Mouse (Mus musculus): ENCODE data around the gene Slc2a9. TPM values are rescaled to one million over a fixed set of nuclear protein-coding genes. Genes with fewer than 3 reads are reported as not detected.

Gene Slc2a9
- total and polyA plus RNA-seq, 3 experiments: 0.50 to 4.2 (median 3.5) TPM

GRCm38 (mm10) chr5:38418799-38419198, 84.1 kb downstream of the Slc2a9 start:
- TF ChIP-seq POLR2AphosphoS5 (IDR thresholded peaks at IDR 0.05; ENCODE audit: insufficient replicate concordance, low read depth, low read length): no peak
- TF ChIP-seq GATA2 (IDR thresholded peaks at IDR 0.05; ENCODE audit: borderline replicate concordance, low read depth, low read length): no peak
- TF ChIP-seq GATA1 (IDR thresholded peaks at IDR 0.05; ENCODE audit: borderline replicate concordance, low read length): no peak
- TF ChIP-seq TAL1 (conservative IDR thresholded peaks at IDR 0.05; ENCODE audit: low read depth, low read length): no peak
- no peak for TF ChIP-seq CTCF (IDR thresholded peaks at IDR 0.05; ENCODE audit: low read depth, low read length)
- H3K36me3 ChIP-seq (replicated peaks): no peaks in the 10 kb centered on the region
- ATAC-seq (ENCODE audit: extremely low read depth, insufficient number of reproducible peaks, low FRiP score, poor library complexity, severe bottlenecking): no peak
- no peaks in the 10 kb centered on the region for H3K27me3 ChIP-seq (ENCODE audit: insufficient read depth, low read length)
- no peaks in the 10 kb centered on the region for H3K9me3 ChIP-seq (replicated peaks)
- no peaks in the 10 kb centered on the region for H3K4me1 ChIP-seq (ENCODE audit: insufficient read depth, low read depth, low read length)
- H3K4me3 ChIP-seq (ENCODE audit: low read depth, low read length): no peak overlapping the region
- DNase-seq (ENCODE audit: low spot score): no peak

- no peak overlapping the region for H3K4me3 ChIP-seq (ENCODE audit: low read depth, low read length)
- H3K36me3 ChIP-seq (replicated peaks): no peaks in the 10 kb centered on the region
- DNase-seq (ENCODE audit: low spot score) (no peak), ATAC-seq (ENCODE audit: extremely low read depth, insufficient number of reproducible peaks, low FRiP score, poor library complexity, severe bottlenecking) (no peak)
- TF ChIP-seq POLR2AphosphoS5 (IDR thresholded peaks at IDR 0.05; ENCODE audit: insufficient replicate concordance, low read depth, low read length) (no peak), TAL1 (conservative IDR thresholded peaks at IDR 0.05; ENCODE audit: low read depth, low read length) (no peak), GATA1 (IDR thresholded peaks at IDR 0.05; ENCODE audit: borderline replicate concordance, low read length) (no peak), GATA2 (IDR thresholded peaks at IDR 0.05; ENCODE audit: borderline replicate concordance, low read depth, low read length) (no peak), CTCF (IDR thresholded peaks at IDR 0.05; ENCODE audit: low read depth, low read length) (no peak)
- H3K27me3 ChIP-seq (ENCODE audit: insufficient read depth, low read length): peaks cover 4% of the 10 kb centered on the region; the same call in 1 of the 2 replicates
- no peaks in the 10 kb centered on the region for H3K4me1 ChIP-seq (ENCODE audit: insufficient read depth, low read depth, low read length)
- no peaks in the 10 kb centered on the region for H3K9me3 ChIP-seq (replicated peaks)
These were observed 99.3 kb downstream of the Slc2a9 start for GRCm38 (mm10) chr5:38403612-38404011.

GRCm38 (mm10) chr5:38402288-38402687, 100.7 kb downstream of the Slc2a9 start:
- DNase-seq (ENCODE audit: low spot score) (no peak), ATAC-seq (ENCODE audit: extremely low read depth, insufficient number of reproducible peaks, low FRiP score, poor library complexity, severe bottlenecking) (no peak; the same call in 1 of the 2 replicates)
- Histone ChIP-seq H3K27me3 (ENCODE audit: insufficient read depth, low read length) (peaks cover 4% of the 10 kb centered on the region; the same call in 1 of the 2 replicates), H3K36me3 (replicated peaks) (no peaks in the 10 kb centered on the region), H3K4me1 (ENCODE audit: insufficient read depth, low read depth, low read length) (no peaks in the 10 kb centered on the region), H3K9me3 (replicated peaks) (no peaks in the 10 kb centered on the region), H3K4me3 (ENCODE audit: low read depth, low read length) (no peak overlapping the region)
- TF ChIP-seq CTCF (IDR thresholded peaks at IDR 0.05; ENCODE audit: low read depth, low read length) (no peak), TAL1 (conservative IDR thresholded peaks at IDR 0.05; ENCODE audit: low read depth, low read length) (no peak), POLR2AphosphoS5 (IDR thresholded peaks at IDR 0.05; ENCODE audit: insufficient replicate concordance, low read depth, low read length) (no peak), GATA2 (IDR thresholded peaks at IDR 0.05; ENCODE audit: borderline replicate concordance, low read depth, low read length) (no peak), GATA1 (IDR thresholded peaks at IDR 0.05; ENCODE audit: borderline replicate concordance, low read length) (no peak)

GRCm38 (mm10) chr5:38388857-38389256, 114.1 kb downstream of the Slc2a9 start:
- no peaks in the 10 kb centered on the region; the same call in 1 of the 2 replicates for H3K27me3 ChIP-seq (ENCODE audit: insufficient read depth, low read length)
- H3K36me3 ChIP-seq (replicated peaks): no peaks in the 10 kb centered on the region
- no peak for DNase-seq (ENCODE audit: low spot score)
- H3K4me3 ChIP-seq (ENCODE audit: low read depth, low read length): no peak overlapping the region
- no peaks in the 10 kb centered on the region for H3K4me1 ChIP-seq (ENCODE audit: insufficient read depth, low read depth, low read length)
- no peaks in the 10 kb centered on the region for H3K9me3 ChIP-seq (replicated peaks)
- no peak for ATAC-seq (ENCODE audit: extremely low read depth, insufficient number of reproducible peaks, low FRiP score, poor library complexity, severe bottlenecking)
- no peak for TF ChIP-seq CTCF (IDR thresholded peaks at IDR 0.05; ENCODE audit: low read depth, low read length)
- TF ChIP-seq GATA1 (IDR thresholded peaks at IDR 0.05; ENCODE audit: borderline replicate concordance, low read length): no peak
- TF ChIP-seq GATA2 (IDR thresholded peaks at IDR 0.05; ENCODE audit: borderline replicate concordance, low read depth, low read length): no peak
- TF ChIP-seq POLR2AphosphoS5 (IDR thresholded peaks at IDR 0.05; ENCODE audit: insufficient replicate concordance, low read depth, low read length): no peak
- TF ChIP-seq TAL1 (conservative IDR thresholded peaks at IDR 0.05; ENCODE audit: low read depth, low read length): no peak

- DNase-seq (ENCODE audit: low spot score) (no peak), ATAC-seq (ENCODE audit: extremely low read depth, insufficient number of reproducible peaks, low FRiP score, poor library complexity, severe bottlenecking) (no peak)
- Histone ChIP-seq H3K4me3 (ENCODE audit: low read depth, low read length) (no peak overlapping the region), H3K4me1 (ENCODE audit: insufficient read depth, low read depth, low read length) (no peaks in the 10 kb centered on the region), H3K27me3 (ENCODE audit: insufficient read depth, low read length) (peaks cover 3% of the 10 kb centered on the region; the same call in 1 of the 2 replicates), H3K9me3 (replicated peaks) (no peaks in the 10 kb centered on the region), H3K36me3 (replicated peaks) (no peaks in the 10 kb centered on the region)
- TF ChIP-seq TAL1 (conservative IDR thresholded peaks at IDR 0.05; ENCODE audit: low read depth, low read length) (no peak), POLR2AphosphoS5 (IDR thresholded peaks at IDR 0.05; ENCODE audit: insufficient replicate concordance, low read depth, low read length) (no peak), GATA2 (IDR thresholded peaks at IDR 0.05; ENCODE audit: borderline replicate concordance, low read depth, low read length) (no peak), GATA1 (IDR thresholded peaks at IDR 0.05; ENCODE audit: borderline replicate concordance, low read length) (no peak), CTCF (IDR thresholded peaks at IDR 0.05; ENCODE audit: low read depth, low read length) (no peak)
These were observed 114.5 kb downstream of the Slc2a9 start for GRCm38 (mm10) chr5:38388420-38388823.

GRCm38 (mm10) chr5:38379970-38380369, 123.0 kb downstream of the Slc2a9 start:
- no peak for TF ChIP-seq GATA2 (IDR thresholded peaks at IDR 0.05; ENCODE audit: borderline replicate concordance, low read depth, low read length)
- no peak for TF ChIP-seq GATA1 (IDR thresholded peaks at IDR 0.05; ENCODE audit: borderline replicate concordance, low read length)
- TF ChIP-seq CTCF (IDR thresholded peaks at IDR 0.05; ENCODE audit: low read depth, low read length): no peak
- TF ChIP-seq TAL1 (conservative IDR thresholded peaks at IDR 0.05; ENCODE audit: low read depth, low read length): no peak
- TF ChIP-seq POLR2AphosphoS5 (IDR thresholded peaks at IDR 0.05; ENCODE audit: insufficient replicate concordance, low read depth, low read length): no peak
- Histone ChIP-seq H3K36me3 (replicated peaks) (no peaks in the 10 kb centered on the region), H3K4me1 (ENCODE audit: insufficient read depth, low read depth, low read length) (no peaks in the 10 kb centered on the region), H3K4me3 (ENCODE audit: low read depth, low read length) (no peak overlapping the region), H3K27me3 (ENCODE audit: insufficient read depth, low read length) (peaks cover 4% of the 10 kb centered on the region; the same call in 1 of the 2 replicates), H3K9me3 (replicated peaks) (no peaks in the 10 kb centered on the region)
- no peak for ATAC-seq (ENCODE audit: extremely low read depth, insufficient number of reproducible peaks, low FRiP score, poor library complexity, severe bottlenecking)
- DNase-seq (ENCODE audit: low spot score): no peak
